ENCODE assay signal across 10 mouse cellular contexts in genomic region chr19:42316998-42317397, GRCm38 (mm10).
DNase-seq lines count a peak whose midpoint lies in the region; ATAC-seq lines count a peak whose summit lies in the region.
"Had no signal": no experiment of that assay in that cellular context is flagged by ENCODE, and none has a peak within 500 bp of the region (broad histone marks: within the 10 kb centered on the region; RNA-seq: fewer than 3 reads in every experiment).

No protein-coding gene starts in this region.

- H3K4me2 ChIP-seq in stomach, embryonic 16.5 days (ENCODE audit: low read depth, low read length) = no peak overlapping the region
- H3K4me2 ChIP-seq: stomach, embryonic 15.5 days had no signal

- DNase-seq in left cerebral cortex, adult 18-20 months (ENCODE audit: low spot score in 2 of 2) = peak; percentile 29 to 49
- DNase-seq in left cerebral cortex, adult 11 months (ENCODE audit: low spot score) = no peak
- peak; percentile 18 to 35 for DNase-seq in frontal cortex, postnatal 25 days (ENCODE audit: low spot score in 2 of 2)
- DNase-seq in left cerebral cortex, postnatal 25 days (ENCODE audit: low spot score in 2 of 2) = peak; percentile 37 to 56
- DNase-seq in kidney, postnatal 25 days = no peak
- no peak for DNase-seq in yolk sac, embryonic 10.5 days (ENCODE audit: low spot score)
- DNase-seq in lung, postnatal 4 days = no peak

- no peaks in the 10 kb centered on the region for H3K9me3 ChIP-seq in stomach, embryonic 16.5 days (replicated peaks; ENCODE audit: control insufficient read depth, low read length)
- H3K9me3 ChIP-seq: megakaryocyte, embryonic 14.5 days; stomach, embryonic 15.5 days had no signal

- no peaks in the 10 kb centered on the region for H3K36me3 ChIP-seq in stomach, embryonic 16.5 days (ENCODE audit: control insufficient read depth, insufficient read depth, low read length)
- H3K36me3 ChIP-seq: stomach, embryonic 15.5 days had no signal

- H3K9ac ChIP-seq in stomach, embryonic 16.5 days (ENCODE audit: low read length) = no peak overlapping the region
- H3K9ac ChIP-seq: stomach, embryonic 15.5 days had no signal

- no peak overlapping the region for H3K4me3 ChIP-seq in stomach, embryonic 16.5 days (replicated peaks; ENCODE audit: low read length)
- H3K4me3 ChIP-seq: megakaryocyte, embryonic 14.5 days; stomach, embryonic 15.5 days had no signal

- 58% methylated on average over 8 of the region's 8 CpGs for WGBS in stomach, embryonic 16.5 days

- H3K4me1 ChIP-seq in stomach, embryonic 16.5 days (ENCODE audit: control insufficient read depth, insufficient read depth, low read length) = no peaks in the 10 kb centered on the region
- H3K4me1 ChIP-seq: stomach, embryonic 15.5 days had no signal

- intact Hi-C loops in left cerebral cortex, postnatal 25 days (cut with DNase I) = loop anchor here (2.0 to 10.0 kb wide), 6 partner anchors 114 to 1078 kb away; partner anchors contain the start of genes Crtac1 and Hps1

- no peaks in the 10 kb centered on the region for H3K27me3 ChIP-seq in stomach, embryonic 16.5 days (ENCODE audit: control insufficient read depth, insufficient read depth, low read length)

- H3K27ac ChIP-seq in stomach, embryonic 16.5 days (ENCODE audit: low read length) = no peak overlapping the region
- H3K27ac ChIP-seq: stomach, embryonic 15.5 days had no signal

- ATAC-seq in stomach, embryonic 16.5 days (ENCODE audit: insufficient read depth, low FRiP score) = peak; percentile 49; the same call in 1 of the 2 replicates

Comparison
In these comparisons a context has a peak if more than half of its experiments do, and no peak if none do; other contexts are left out.
1. DNase-seq: peak in left cerebral cortex, adult 18-20 months (2 of 2), frontal cortex, postnatal 25 days (2 of 2) and left cerebral cortex, postnatal 25 days (2 of 2); none in left cerebral cortex, adult 11 months (single experiment), kidney, postnatal 25 days (0 of 2), yolk sac, embryonic 10.5 days (single experiment) and lung, postnatal 4 days (0 of 2).